ENCODE assay signal across 8 mouse cellular contexts in the genomic region with DNA sequence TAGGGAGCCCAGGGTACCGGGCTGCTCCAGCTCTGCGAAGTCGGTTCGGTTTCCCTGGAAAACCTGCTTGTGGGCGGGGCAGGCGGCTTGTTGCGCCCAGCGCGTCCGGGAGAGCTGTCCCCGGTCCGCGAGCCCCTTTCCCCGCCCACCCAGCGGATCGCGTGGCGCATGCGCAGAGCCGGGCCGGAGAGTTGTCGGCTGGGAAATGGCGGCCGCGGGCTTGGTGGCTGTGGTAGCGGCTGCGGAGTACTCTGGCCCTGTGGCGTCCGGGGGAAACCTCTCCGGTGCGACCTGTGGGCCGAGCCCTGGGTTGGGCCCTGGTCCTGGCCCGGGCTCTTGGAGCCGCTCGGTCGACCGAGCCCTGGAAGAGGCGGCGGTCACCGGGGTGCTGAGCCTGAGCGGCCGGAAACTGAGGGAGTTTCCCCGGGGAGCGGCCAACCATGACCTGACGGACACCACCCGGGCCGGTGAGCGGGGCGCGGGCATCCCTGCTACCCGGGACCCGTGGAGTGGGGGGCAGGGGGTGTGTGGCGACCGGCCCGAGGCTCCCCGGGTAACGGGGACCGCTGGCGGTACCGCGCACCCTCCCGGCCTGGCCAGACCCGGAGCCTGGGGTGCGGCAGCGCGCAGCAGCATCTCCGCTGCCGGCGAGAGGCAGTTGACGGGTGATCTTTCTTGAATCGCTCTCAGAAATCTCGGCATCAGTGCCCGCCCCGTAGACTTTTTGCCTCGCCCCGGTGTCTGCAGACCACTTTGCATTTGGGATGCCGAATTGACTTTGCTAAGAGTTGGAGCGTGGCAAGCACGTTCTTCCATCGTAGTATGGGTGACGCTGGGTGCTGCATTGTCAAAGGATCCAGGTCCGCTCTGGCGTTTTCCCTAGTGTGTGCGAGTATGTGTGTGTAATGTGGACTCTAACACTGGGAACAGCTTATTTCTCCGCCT. TPM values are rescaled to one million over a fixed set of nuclear protein-coding genes. Genes with fewer than 3 reads are reported as not detected.
DNase-seq lines count a peak whose midpoint lies in the region; ATAC-seq lines count a peak whose summit lies in the region.

A gene (plus strand): TSS at position 164 of the 945 bp plus-strand sequence.

- intact Hi-C loops in gastrocnemius, postnatal 14 days (cut with DNase I; ENCODE audit: low total_unique reads) = no loop called here
- intact Hi-C loops in left cerebral cortex, postnatal 10 days (cut with DNase I) = loop anchor here (10.0 kb wide), 1 partner anchor 71 kb away; no protein-coding TSS in a partner anchor

- ATAC-seq in inflammation-experienced regulatory T-cells, adult 6 months = peak; percentile 74
- peak; percentile 82 for ATAC-seq in megakaryocyte-erythroid progenitor cell, adult 5-6 weeks (replicated peaks; ENCODE audit: low FRiP score, low TSS enrichment, poor library complexity, severe bottlenecking)

- DNase-seq in adipocyte (ENCODE audit: low spot score) = peak; percentile 96
- peak; percentile 95 for DNase-seq in embryo, embryonic 10 days (ENCODE audit: low spot score)
- peak; percentile 98 for DNase-seq in gastrocnemius, postnatal 14 days
- peak; percentile 82 to 97 for DNase-seq in left cerebral cortex, postnatal 10 days (ENCODE audit: extremely low spot score in 1 of 2, low spot score in 2 of 2)
- peak; percentile 94 for DNase-seq in right cerebral cortex, postnatal 25 days
- DNase-seq in urinary bladder, postnatal 4 days (ENCODE audit: low spot score in 2 of 2) = peak; percentile 94 to 96

RNA-seq across cellular contexts. Expression of the gene that starts here (rescaled TPM):
- 10 to 100 TPM; 18.1 to 21.7 TPM for total RNA-seq in gastrocnemius, postnatal 14 days (2021)
- 10 to 100 TPM; 19.6 to 23.6 (median 21.9) TPM for polyA plus RNA-seq in inflammation-experienced regulatory T-cells, adult 6 months (2017; shearing (Covaris generic))
- total RNA-seq in left cerebral cortex, postnatal 10 days (2021) = 10 to 100 TPM; 28.9 to 32.4 TPM
- total RNA-seq in megakaryocyte-erythroid progenitor cell, adult 5-6 weeks (2014; fragmentation: Nextera tagmentation) = 15.6 and 27.2 TPM in 2 replicates
- 13.1 and 25.3 TPM in 2 replicates for total RNA-seq in megakaryocyte-erythroid progenitor cell, adult 5-6 weeks (2017)

Comparison
In these comparisons a context has a peak if more than half of its experiments do, and no peak if none do; other contexts are left out.
1. Peak in every context shown above with its lines: DNase-seq and ATAC-seq.